Mouse (Mus musculus): ENCODE measurements around the gene Il1f10. TPM values are rescaled to one million over a fixed set of nuclear protein-coding genes. Genes with fewer than 3 reads are reported as not detected.

Gene Il1f10
- not detected in 2 replicates for total RNA-seq (2023)

GRCm38 (mm10) chr2:24290896-24291295 lies at the start of gene Il1f10:
Gene Il1f10 (plus strand): TSS chr2:24291196.

GRCm38 (mm10) chr2:24276654-24277053 lies 14.3 kb upstream of the Il1f10 start, which contains the start of gene Il1f5:
Gene Il1f5 (plus strand): TSS chr2:24276954.

GRCm38 (mm10) chr2:24336545-24336944 lies 45.5 kb downstream of the Il1f10 start, which contains the start of gene Il1rn:
Gene Il1rn (plus strand): TSS chr2:24336853.

Other genes starting within 250 kb of the Il1f10 start
- 10.7 and 11.6 TPM in 2 replicates for gene Hnmt, start 241.8 kb upstream of the Il1f10 start, total RNA-seq (2023)
- not detected in 2 replicates for gene Tbpl2, start 194.6 kb upstream of the Il1f10 start, total RNA-seq (2023)
- gene Il1f8, start 138.0 kb upstream of the Il1f10 start, total RNA-seq (2023) = not detected in 2 replicates
- gene Il1f9, start 104.7 kb upstream of the Il1f10 start, total RNA-seq (2023) = 219 and 280 TPM in 2 replicates
- gene Il1f6, start 75.8 kb upstream of the Il1f10 start, total RNA-seq (2023) = not detected in 2 replicates
- not detected in 2 replicates for gene Il1f5, start 14.2 kb upstream of the Il1f10 start, total RNA-seq (2023)
- 114 and 120 TPM in 2 replicates for gene Il1rn, start 45.7 kb downstream of the Il1f10 start, total RNA-seq (2023)
- gene Psd4, start 76.4 kb downstream of the Il1f10 start, total RNA-seq (2023) = 112 and 132 TPM in 2 replicates
- gene Pax8, start 184.4 kb downstream of the Il1f10 start, total RNA-seq (2023) = 1.8 and 2.8 TPM in 2 replicates